Mouse (Mus musculus): ENCODE measurements at regions not wholly inside any gene's neighbourhood (a gene's known extent, or its start where the extent isn't known, plus 50 kb on each side); places are given as distances from the start of the nearest gene placed in this dataset.

DNA sequence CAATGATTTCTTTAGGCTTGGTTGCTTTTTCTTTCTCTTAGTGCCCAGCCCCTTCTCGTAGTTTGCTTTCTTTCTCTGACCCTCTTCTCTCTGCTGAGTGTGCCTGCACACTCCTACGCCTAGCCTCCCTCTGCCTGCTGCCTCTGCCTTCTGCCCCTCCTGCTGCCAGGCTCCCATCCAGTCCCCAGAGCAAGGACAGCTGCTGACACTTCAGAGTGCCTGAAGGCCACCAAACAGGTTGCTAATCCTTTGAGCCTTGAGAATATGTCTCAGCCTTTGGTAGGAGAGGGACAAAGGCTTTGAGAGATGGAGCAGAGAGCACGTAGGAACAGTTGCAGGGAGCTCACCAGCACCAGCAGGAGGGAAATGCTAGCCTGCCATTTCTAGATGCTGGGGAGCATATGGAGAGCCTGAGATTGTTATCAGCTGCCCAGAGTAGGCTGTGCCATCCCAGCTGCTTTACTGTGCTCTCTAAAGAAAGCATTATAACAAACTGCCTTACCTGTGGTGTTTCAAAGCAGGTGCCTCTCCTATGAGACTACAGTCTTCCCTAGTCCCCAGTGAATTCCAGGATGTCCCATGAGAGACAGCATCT, 103.0 kb upstream of the Arrdc4 start:
- DNase-seq = no peak

DNA sequence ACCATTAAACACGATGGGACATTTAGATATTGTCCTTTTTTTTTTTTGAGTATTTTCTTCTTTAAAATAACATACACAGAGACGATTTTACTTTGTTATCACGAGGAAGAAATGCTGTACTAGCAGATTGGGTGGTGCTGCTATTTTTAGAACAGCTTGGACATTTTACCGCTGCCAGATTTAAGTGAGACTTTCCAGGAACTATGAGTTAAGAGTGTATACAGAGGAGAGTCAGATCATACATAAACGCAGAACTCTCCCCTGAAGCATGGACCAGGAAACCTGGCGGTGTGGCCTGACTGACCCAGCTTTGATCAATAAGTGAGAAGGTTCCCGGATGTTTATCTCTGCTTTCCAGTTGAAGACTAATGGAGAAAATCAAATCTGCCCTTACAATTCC, 95.6 kb upstream of the Arrdc4 start:
- DNase-seq = no peak

DNA sequence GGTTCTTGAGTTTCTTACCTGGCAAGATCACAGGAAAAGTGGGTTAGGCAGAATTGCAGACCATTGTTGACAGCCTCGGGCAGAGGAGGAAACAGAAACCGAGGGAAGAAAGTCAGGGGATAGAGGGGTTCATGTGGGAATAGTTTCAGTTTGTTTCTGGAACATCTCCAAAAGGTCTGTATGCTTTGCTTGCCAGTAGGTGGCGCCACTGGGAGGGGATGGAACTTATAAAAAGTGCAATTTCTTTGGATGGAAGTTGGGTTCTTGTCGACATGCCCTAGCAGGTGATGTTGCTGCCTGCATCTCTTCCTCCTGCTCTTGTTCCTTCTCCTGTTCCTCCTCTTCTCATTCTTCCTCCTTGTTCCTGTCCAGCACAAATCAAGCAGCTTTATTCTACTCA, 94.3 kb upstream of the Arrdc4 start:
- DNase-seq = peak; percentile 68

DNA sequence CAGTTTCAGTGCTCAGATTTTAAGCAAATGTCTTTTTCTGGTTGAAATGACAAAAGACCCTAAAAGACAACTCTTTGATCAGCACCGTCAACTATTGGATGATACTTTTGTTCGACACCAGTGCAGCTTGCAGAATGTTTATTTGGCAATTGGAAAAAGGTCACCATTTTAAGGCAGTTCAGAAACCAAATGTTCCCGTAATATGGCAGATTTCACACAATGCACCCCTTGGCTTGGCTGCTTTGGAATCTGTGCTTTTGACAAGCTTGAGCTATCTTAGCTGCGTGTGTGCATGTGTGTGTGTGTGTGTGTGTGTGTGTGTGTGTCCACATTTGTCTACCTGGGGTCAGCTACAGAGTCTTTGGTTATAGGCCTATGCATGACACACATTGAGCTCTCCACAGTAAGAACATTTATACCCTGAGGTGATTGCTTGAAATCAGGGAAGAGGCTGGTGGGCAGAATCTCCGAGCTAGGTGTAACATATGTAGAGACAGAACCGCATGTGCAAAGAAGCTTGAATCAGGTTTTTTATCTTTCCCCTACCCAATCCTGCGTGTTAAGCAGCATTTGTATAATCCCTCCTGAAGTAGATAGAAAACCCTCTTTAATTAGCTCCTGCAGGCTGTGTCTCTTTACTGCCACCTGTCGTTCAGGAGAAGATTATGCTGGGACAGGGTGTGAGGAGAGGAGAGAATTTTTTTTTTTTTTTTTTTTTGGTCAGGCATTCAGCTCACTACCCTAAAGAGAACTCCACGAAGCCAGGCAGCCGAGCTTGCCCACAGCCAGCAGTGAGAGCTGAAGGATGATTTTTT, 85.1 kb upstream of the Arrdc4 start:
- no peak for DNase-seq

DNA sequence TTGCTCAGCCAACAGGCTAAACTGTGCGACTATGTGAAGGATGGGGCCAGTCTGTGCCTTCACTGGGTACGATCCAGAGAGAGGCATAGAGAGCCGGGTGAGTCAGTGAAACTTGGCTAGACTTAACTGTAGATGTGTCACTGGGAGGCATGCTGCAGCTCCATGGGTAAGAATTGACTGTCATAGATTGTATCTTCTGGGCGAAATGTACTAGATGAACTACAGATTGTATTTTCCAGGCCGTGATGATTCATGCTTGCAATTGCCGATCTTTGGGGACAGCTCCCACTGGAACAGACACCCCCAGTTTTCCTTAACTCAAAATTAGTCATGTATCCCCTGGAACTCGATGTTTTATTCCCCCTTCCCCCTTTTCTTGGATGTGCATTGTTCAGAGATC, 84.5 kb upstream of the Arrdc4 start:
- no peak for DNase-seq

DNA sequence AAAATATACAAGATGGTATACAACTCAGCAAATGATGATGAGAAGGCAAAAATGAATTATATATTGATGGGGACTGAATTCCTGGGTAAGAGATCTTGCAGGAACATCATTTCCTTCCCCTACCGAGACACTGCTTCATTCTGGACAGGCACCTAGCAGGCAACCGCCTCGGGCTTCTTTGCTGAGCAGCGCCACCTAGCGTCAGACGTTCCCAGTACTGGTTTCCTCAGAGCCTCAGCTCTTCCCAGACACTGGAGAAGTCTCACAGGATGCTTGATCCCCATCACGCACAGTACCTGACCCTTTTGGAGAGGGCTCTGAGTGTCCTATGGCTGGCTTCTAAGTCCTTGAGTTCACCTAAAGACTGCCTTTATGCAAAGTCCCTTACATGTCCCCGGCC, 80.8 kb upstream of the Arrdc4 start:
- peak; percentile 88 for DNase-seq

DNA sequence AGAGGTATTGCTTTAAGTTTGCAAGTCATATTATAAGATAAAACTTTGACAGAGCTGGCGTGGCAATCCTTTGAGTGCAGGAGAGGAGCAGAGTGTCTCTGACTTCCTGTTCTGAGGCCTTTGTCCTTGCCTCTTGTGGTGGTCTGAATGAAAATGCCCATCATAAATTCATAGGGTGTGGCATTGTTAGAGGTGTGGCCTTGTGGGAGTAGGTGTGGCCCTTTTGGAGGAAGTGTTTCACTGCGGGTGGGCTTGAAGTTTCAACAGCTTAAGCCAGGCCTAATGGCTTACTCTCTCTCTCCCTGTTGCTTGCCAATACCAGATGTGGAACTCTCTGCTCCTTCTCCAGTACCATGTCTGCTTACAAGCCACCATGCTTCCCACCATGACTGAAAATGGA, 75.4 kb upstream of the Arrdc4 start:
- no peak for DNase-seq

DNA sequence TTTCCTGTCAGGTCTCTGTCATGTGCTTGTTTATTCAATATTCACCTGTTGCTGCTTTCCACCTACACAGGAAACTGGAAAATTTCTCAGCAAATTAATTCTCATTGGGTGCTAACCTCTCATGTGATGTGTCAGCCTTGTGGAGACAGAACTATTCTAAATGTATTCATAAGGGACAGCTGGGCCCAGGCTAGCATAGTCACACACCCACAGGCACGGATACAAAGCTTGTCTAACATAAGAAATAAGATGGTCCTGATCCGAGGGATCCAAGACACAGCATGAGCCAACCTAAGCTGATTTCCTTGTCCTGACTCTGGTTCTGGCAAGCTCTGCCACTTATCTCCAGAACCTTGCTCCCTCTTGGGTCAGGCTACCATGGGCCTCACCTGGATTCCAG, 74.6 kb upstream of the Arrdc4 start:
- DNase-seq = no peak

DNA sequence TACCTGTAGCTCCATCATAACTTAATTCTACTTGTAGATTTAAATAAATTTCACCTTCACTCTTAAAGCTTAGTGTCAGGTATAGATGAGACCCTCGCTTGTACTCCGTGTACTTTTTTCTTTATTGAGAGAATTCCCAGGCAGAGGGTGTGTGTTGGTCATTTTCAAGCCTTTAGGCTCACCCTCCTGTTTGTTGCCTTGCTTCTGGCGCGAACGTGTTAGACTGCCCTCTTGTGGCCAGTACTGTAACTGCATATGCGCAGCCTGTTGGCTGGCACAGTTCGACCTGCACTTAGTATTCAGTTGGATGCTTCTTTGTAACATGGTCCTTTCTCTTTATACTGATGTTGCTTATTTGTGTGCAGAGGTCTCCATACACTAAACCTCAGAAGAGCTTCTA, 74.1 kb upstream of the Arrdc4 start:
- DNase-seq = peak; percentile 62

DNA sequence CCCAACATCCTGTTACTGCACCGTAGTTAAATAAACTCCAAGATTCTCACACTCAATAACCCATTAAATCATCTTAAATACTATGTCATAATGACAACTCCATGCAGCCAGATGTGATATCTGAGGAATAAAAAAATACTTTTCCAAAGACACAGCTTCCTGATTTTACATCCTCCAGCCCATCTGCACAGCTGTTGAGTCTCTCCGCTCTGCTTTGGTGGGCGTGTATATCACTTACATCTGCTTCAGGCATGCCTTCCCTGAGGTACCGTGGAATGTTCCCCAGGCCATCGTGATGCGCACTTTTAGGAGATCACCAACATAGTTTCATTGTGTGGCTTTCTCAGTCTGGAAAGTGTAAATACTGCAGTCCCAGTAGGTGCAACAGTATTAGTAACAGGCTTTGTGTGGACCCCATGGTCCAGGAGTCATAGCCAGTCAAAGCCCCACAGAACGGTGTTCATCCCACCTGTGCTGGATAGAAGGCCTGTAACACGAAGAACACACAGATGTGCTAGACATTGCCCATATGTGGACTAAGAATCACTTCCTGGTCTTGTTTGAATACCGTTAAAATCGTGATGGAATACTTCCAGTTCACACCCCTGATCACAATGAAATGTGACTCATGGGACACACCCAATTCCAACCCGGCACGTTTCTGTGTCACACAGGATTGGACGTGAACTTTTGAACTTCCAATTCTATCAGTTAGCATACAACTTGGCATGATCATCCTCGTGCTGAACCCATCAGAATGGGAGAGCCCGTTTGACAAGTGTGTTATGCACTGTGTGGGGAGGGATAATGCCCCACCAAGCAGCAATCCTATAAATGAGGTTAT, 66.0 kb upstream of the Arrdc4 start:
- no peak for DNase-seq

DNA sequence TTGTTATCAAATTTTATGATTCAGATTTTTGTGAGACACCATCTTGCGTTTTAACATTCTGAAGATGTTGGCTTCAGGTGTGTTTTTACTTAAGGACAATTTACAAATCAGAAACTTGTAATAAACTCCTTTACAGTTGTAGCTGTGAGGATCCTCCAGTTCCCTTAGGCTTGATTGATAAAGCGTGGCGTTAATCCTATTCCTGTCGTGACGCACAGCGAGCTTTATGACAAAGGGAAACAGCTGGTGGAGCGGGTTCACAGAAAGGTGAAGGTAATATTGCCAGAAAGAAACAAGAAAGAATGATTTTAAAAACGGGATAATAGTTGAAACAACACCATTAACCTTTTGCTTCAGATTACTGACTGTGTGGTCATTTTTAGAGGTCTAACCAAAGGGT, 60.7 kb upstream of the Arrdc4 start:
- DNase-seq = no peak

All from thymus, postnatal 4 days (tissue).